Mouse (Mus musculus) midbrain, embryonic 13.5 days (tissue): ENCODE data around the gene Ccnq. TPM values are rescaled to one million over a fixed set of nuclear protein-coding genes. Genes with fewer than 3 reads are reported as not detected.

Experiments used
- ATAC-seq: fragments of 200-750 bp; cut with Nextera tagmentation; 2 replicates; pipeline ENCODE4 v1.8.0; 2017; ENCODE audit warnings: mild to moderate bottlenecking, moderate TSS enrichment, moderate library complexity
- H3K27ac ChIP-seq: fragments of 300-500 bp; sonication (generic); 2 replicates; pipeline ENCODE4 v1.5.1; 2015; ENCODE audit warnings: inconsistent platforms, mild to moderate bottlenecking, moderate library complexity
- H3K27me3 ChIP-seq: fragments of 300-500 bp; sonication (generic); 2 replicates; pipeline ENCODE4 v1.6.1; 2015; ENCODE audit warnings: mild to moderate bottlenecking, inconsistent platforms
- H3K36me3 ChIP-seq: fragments of 300-500 bp; sonication (generic); 2 replicates; pipeline ENCODE4 v1.6.1; 2015; ENCODE audit warnings: mild to moderate bottlenecking, inconsistent platforms
- H3K4me1 ChIP-seq: fragments of 300-500 bp; sonication (generic); replicated peaks from 2 replicates; pipeline ENCODE4 v1.6.1; 2015; ENCODE audit warnings: inconsistent platforms
- H3K4me2 ChIP-seq: fragments of 300-500 bp; sonication (generic); replicated peaks from 2 replicates; pipeline ENCODE4 v1.6.1; 2015; ENCODE audit warnings: moderate library complexity, mild to moderate bottlenecking, inconsistent platforms
- H3K4me3 ChIP-seq: fragments of 300-500 bp; sonication (generic); replicated peaks from 2 replicates; pipeline ENCODE4 v1.5.1; 2015; ENCODE audit warnings: mild to moderate bottlenecking, inconsistent platforms
- H3K9ac ChIP-seq: fragments of 300-500 bp; sonication (generic); replicated peaks from 2 replicates; pipeline ENCODE4 v1.6.1; 2015; ENCODE audit warnings: mild to moderate bottlenecking, inconsistent platforms
- H3K9me3 ChIP-seq: fragments of 300-500 bp; sonication (generic); 2 replicates; pipeline ENCODE4 v1.6.1; 2016; ENCODE audit warnings: mild to moderate bottlenecking, inconsistent platforms
- WGBS: fragments of 180-500 bp; shearing (Covaris S2); methylation state at CpG from one replicate; pipeline ENCODE4 v1.1.7; 2015; 5-methylcytosine and 5-hydroxymethylcytosine counted together
- polyA plus RNA-seq: library from polyadenylated mRNA; unstranded; fragments of >200 nt; fragmentation: Nextera tagmentation; extraction: Ambion mirVana; gene quantifications from 2 replicates; pipeline ENCODE4 v1.2.1, GENCODE M21; 2015

The Ccnq gene
- polyA plus RNA-seq, 1 experiment from 2014 or later: 33.2 TPM

- no peak for ATAC-seq
- Histone ChIP-seq H3K9ac (no peak overlapping the region), H3K9me3 (no peaks in the 10 kb centered on the region)
Observed at GRCm38 (mm10) chr11:78780571-78780970, 29.0 kb upstream of the Ccnq start.

GRCm38 (mm10) chr11:78780002-78780401, 28.5 kb upstream of the Ccnq start:
- 94% methylated on average over 3 of the region's 3 CpGs for WGBS

More at GRCm38 (mm10) chr11:78780571-78780970, 29.0 kb upstream of the Ccnq start:
- Histone ChIP-seq H3K27ac (no peak overlapping the region), H3K27me3 (peaks cover 6% of the 10 kb centered on the region; the same call in 1 of the 2 replicates), H3K4me1 (peaks cover 39% of the 10 kb centered on the region), H3K36me3 (no peaks in the 10 kb centered on the region), H3K4me2 (no peak overlapping the region), H3K4me3 (no peak overlapping the region)
- 88% methylated on average over 3 of the region's 3 CpGs for WGBS

GRCm38 (mm10) chr11:78777851-78778680, 26.5 kb upstream of the Ccnq start:
- H3K27me3 ChIP-seq: peaks cover 3% of the 10 kb centered on the region; the same call in 1 of the 2 replicates
- no peak overlapping the region; the same call in 1 of the 2 replicates for H3K4me2 ChIP-seq
- H3K27ac ChIP-seq: no peak overlapping the region; the same call in 1 of the 2 replicates
- no peaks in the 10 kb centered on the region for H3K36me3 ChIP-seq
- H3K4me3 ChIP-seq: no peak overlapping the region
- ATAC-seq: no peak
- peak overlapping the region; percentile 14; the same call in 1 of the 2 replicates for H3K9ac ChIP-seq
- H3K9me3 ChIP-seq: no peaks in the 10 kb centered on the region
- 57% methylated on average over 10 of the region's 10 CpGs for WGBS
- peaks cover 26% of the 10 kb centered on the region for H3K4me1 ChIP-seq

More at GRCm38 (mm10) chr11:78780002-78780401, 28.5 kb upstream of the Ccnq start:
- H3K36me3 ChIP-seq: no peaks in the 10 kb centered on the region
- no peak overlapping the region for H3K27ac ChIP-seq
- peaks cover 34% of the 10 kb centered on the region for H3K4me1 ChIP-seq
- no peak overlapping the region for H3K4me3 ChIP-seq
- no peaks in the 10 kb centered on the region for H3K9me3 ChIP-seq
- no peak for ATAC-seq
- H3K27me3 ChIP-seq: peaks cover 6% of the 10 kb centered on the region; the same call in 1 of the 2 replicates
- H3K4me2 ChIP-seq: no peak overlapping the region
- H3K9ac ChIP-seq: no peak overlapping the region

- WGBS: 80% methylated on average over 11 of the region's 11 CpGs
- no peaks in the 10 kb centered on the region for H3K27me3 ChIP-seq
- ATAC-seq: no peak
- H3K4me3 ChIP-seq: no peak overlapping the region
- H3K9me3 ChIP-seq: no peaks in the 10 kb centered on the region
- H3K27ac ChIP-seq: no peak overlapping the region
- H3K4me2 ChIP-seq: no peak overlapping the region
- H3K36me3 ChIP-seq: no peaks in the 10 kb centered on the region
- no peak overlapping the region for H3K9ac ChIP-seq
- H3K4me1 ChIP-seq: peaks cover 12% of the 10 kb centered on the region; the same call in 1 of the 2 replicates
Observed at GRCm38 (mm10) chr11:78771751-78772283, 20.3 kb upstream of the Ccnq start.

GRCm38 (mm10) chr11:78770436-78770835, 18.9 kb upstream of the Ccnq start:
- WGBS: 86% methylated on average over 6 of the region's 6 CpGs
- no peak for ATAC-seq
- Histone ChIP-seq H3K36me3 (no peaks in the 10 kb centered on the region), H3K27me3 (no peaks in the 10 kb centered on the region), H3K27ac (no peak overlapping the region), H3K9me3 (no peaks in the 10 kb centered on the region), H3K4me3 (no peak overlapping the region), H3K9ac (no peak overlapping the region), H3K4me2 (no peak overlapping the region), H3K4me1 (peaks cover 12% of the 10 kb centered on the region; the same call in 1 of the 2 replicates)

GRCm38 (mm10) chr11:78768778-78769177, 17.2 kb upstream of the Ccnq start:
- peaks cover 12% of the 10 kb centered on the region; the same call in 1 of the 2 replicates for H3K4me1 ChIP-seq
- WGBS: 27% methylated on average over 3 of the region's 3 CpGs
- ATAC-seq: peak; percentile 63; the same call in 1 of the 2 replicates
- H3K9ac ChIP-seq: no peak overlapping the region
- H3K9me3 ChIP-seq: no peaks in the 10 kb centered on the region
- no peaks in the 10 kb centered on the region for H3K36me3 ChIP-seq
- no peak overlapping the region for H3K4me3 ChIP-seq
- peaks cover 3% of the 10 kb centered on the region; the same call in 1 of the 2 replicates for H3K27me3 ChIP-seq
- H3K4me2 ChIP-seq: no peak overlapping the region
- no peak overlapping the region for H3K27ac ChIP-seq

- ATAC-seq: no peak
- no peak overlapping the region for H3K27ac ChIP-seq
- H3K9me3 ChIP-seq: no peaks in the 10 kb centered on the region
- H3K27me3 ChIP-seq: peaks cover 3% of the 10 kb centered on the region; the same call in 1 of the 2 replicates
- H3K9ac ChIP-seq: no peak overlapping the region
- peaks cover 27% of the 10 kb centered on the region for H3K4me1 ChIP-seq
- WGBS: 88% methylated on average over 6 of the region's 6 CpGs
- H3K36me3 ChIP-seq: no peaks in the 10 kb centered on the region
- no peak overlapping the region for H3K4me2 ChIP-seq
- H3K4me3 ChIP-seq: no peak overlapping the region
Observed at GRCm38 (mm10) chr11:78766069-78766830, 14.7 kb upstream of the Ccnq start.

GRCm38 (mm10) chr11:78764820-78765219, 13.3 kb upstream of the Ccnq start:
- no peak overlapping the region for H3K9ac ChIP-seq
- no peak for ATAC-seq
- H3K9me3 ChIP-seq: no peaks in the 10 kb centered on the region
- no peak overlapping the region for H3K4me3 ChIP-seq
- no peak overlapping the region for H3K27ac ChIP-seq
- peaks cover 37% of the 10 kb centered on the region for H3K4me1 ChIP-seq
- WGBS: 84% methylated on average over 6 of the region's 6 CpGs
- H3K4me2 ChIP-seq: no peak overlapping the region
- H3K36me3 ChIP-seq: no peaks in the 10 kb centered on the region
- H3K27me3 ChIP-seq: peaks cover 3% of the 10 kb centered on the region; the same call in 1 of the 2 replicates

- no peak for ATAC-seq
- 86% methylated on average over 8 of the region's 8 CpGs for WGBS
- Histone ChIP-seq H3K4me1 (peaks cover 36% of the 10 kb centered on the region), H3K4me3 (no peak overlapping the region), H3K27me3 (peaks cover 3% of the 10 kb centered on the region; the same call in 1 of the 2 replicates), H3K9ac (no peak overlapping the region), H3K4me2 (no peak overlapping the region), H3K36me3 (no peaks in the 10 kb centered on the region), H3K27ac (no peak overlapping the region), H3K9me3 (no peaks in the 10 kb centered on the region)
Observed at GRCm38 (mm10) chr11:78764304-78764703, 12.8 kb upstream of the Ccnq start.

- H3K4me1 ChIP-seq: peaks cover 28% of the 10 kb centered on the region
- H3K36me3 ChIP-seq: no peaks in the 10 kb centered on the region
- peaks cover 3% of the 10 kb centered on the region; the same call in 1 of the 2 replicates for H3K27me3 ChIP-seq
- WGBS: 12% methylated on average over 5 of the region's 5 CpGs
- H3K9me3 ChIP-seq: no peaks in the 10 kb centered on the region
- H3K9ac ChIP-seq: no peak overlapping the region
- 0 out of 2 replicates have a peak overlapping the region, but pooled peaks have one; percentile 2 for H3K27ac ChIP-seq
- H3K4me3 ChIP-seq: no peak overlapping the region
- no peak for ATAC-seq
- H3K4me2 ChIP-seq: no peak overlapping the region; the same call in 1 of the 2 replicates
Observed at GRCm38 (mm10) chr11:78762201-78762600, 10.7 kb upstream of the Ccnq start.

GRCm38 (mm10) chr11:78761086-78761485, 9.6 kb upstream of the Ccnq start:
- no peak for ATAC-seq
- H3K4me3 ChIP-seq: no peak overlapping the region
- 49% methylated on average over 9 of the region's 9 CpGs for WGBS

More at GRCm38 (mm10) chr11:78761086-78761485, 9.6 kb upstream of the Ccnq start:
- no peak overlapping the region for H3K27ac ChIP-seq
- H3K27me3 ChIP-seq: peaks cover 3% of the 10 kb centered on the region; the same call in 1 of the 2 replicates
- peaks cover 28% of the 10 kb centered on the region for H3K4me1 ChIP-seq
- H3K4me2 ChIP-seq: no peak overlapping the region
- H3K36me3 ChIP-seq: no peaks in the 10 kb centered on the region
- no peaks in the 10 kb centered on the region for H3K9me3 ChIP-seq
- H3K9ac ChIP-seq: no peak overlapping the region
